Mouse (Mus musculus) C2C12 (cell line): ENCODE measurements around the gene Bhlhe40.
A peak's percentile ranks its signal among the peaks of the same experiment; 100 is the strongest.

ENCODE experiments used
- CEBPB ChIP-seq: IDR thresholded peaks from one replicate; pipeline ENCODE4 v1.6.1; 2011; ENCODE audit warnings: low read depth, mild to moderate bottlenecking, control low read depth, moderate library complexity
- CTCF ChIP-seq: IDR thresholded peaks from one replicate; pipeline ENCODE4 v1.5.1; 2011; ENCODE audit not compliant: control insufficient read depth, insufficient read depth, insufficient read length
- FOSL1 ChIP-seq: IDR thresholded peaks from one replicate; pipeline ENCODE4 v1.8.0; 2011; ENCODE audit warnings: mild to moderate bottlenecking, low read length; ENCODE audit not compliant: poor library complexity, insufficient read depth, severe bottlenecking
- MAX ChIP-seq: IDR thresholded peaks from one replicate; pipeline ENCODE4 v1.6.1; 2011; ENCODE audit warnings: mild to moderate bottlenecking, control low read depth
- MYOD1 ChIP-seq: IDR thresholded peaks from one replicate; pipeline ENCODE4 v1.6.1; 2011; ENCODE audit warnings: low read depth; ENCODE audit not compliant: control insufficient read depth, insufficient read length
- MYOG ChIP-seq: IDR thresholded peaks from one replicate; pipeline ENCODE4 v1.6.1; 2011; ENCODE audit not compliant: control insufficient read depth, insufficient read length; ENCODE audit errors: extremely low read depth
- USF1 ChIP-seq: IDR thresholded peaks from one replicate; pipeline ENCODE4 v1.6.1; 2011; ENCODE audit warnings: low read depth, mild to moderate bottlenecking, control low read depth, moderate library complexity

DNA sequence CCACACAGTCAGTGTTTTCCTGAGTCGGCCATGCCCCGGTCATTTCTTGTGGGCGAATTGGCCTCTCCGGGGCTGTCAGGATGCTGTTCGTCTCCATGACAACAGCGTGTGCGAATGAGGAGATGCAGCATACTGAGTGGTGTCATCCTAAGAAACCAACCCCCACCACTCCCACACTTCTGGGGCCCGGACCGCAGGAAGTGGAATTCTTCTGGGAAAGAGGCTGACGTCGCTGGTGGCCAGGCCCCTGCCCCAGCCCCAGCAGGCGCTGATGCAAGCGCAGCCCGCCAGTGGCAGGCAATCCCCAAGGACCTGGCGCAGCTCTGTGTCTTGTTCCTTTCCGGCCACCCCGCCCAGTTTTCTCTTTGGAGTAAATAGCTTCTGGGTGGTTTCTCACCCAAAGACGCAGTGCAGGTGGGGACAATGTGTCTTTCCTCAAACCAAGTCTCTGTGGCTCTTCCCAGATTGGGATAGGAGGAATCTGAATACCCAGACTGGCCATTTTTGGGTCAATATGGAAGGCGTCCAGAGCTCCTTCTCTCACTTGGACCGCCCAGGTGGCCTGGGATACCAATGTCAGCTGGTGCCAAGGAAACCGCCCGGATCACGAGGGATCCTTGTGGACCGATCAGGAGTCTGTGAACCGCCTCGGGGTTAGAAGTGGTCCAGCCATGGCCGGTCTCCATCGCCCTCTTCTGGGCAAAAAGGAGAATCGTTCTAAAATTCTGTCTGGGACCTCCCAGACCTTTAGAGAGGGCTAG, 49.2 kb downstream of the Bhlhe40 start:
- TF ChIP-seq MAX (peak; percentile 18), CTCF (peak; percentile 37), MYOG (no peak), USF1 (no peak), FOSL1 (no peak), MYOD1 (no peak), CEBPB (peak; percentile 68)
